Mouse (Mus musculus): ENCODE measurements around the gene Wdr35. TPM values are rescaled to one million over a fixed set of nuclear protein-coding genes. Genes with fewer than 3 reads are reported as not detected.

Wdr35 gene
- polyA plus RNA-seq, 1 experiment from 2014 or later = 1.6 TPM

DNA sequence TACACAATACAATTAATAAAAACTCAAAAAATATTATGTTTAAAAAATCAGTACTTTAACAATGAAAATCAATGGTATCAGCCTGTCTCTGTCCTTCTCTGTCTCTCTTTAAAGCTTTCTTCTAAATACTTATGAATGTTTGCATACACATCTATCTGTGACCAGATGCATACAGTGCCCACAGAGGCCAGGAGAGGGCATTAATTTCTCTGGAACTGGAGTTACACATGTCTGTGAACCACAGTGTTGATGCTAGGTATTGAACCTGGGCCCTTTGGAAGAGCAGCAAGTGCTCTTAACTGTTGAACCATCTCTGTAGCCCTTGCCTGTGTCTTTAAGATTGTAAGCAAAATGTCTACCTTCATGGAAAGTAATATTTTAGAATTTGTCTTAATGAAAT is 59.4 kb downstream of the Wdr35 start:
- Histone ChIP-seq H3K36me3 (no peaks in the 10 kb centered on the region), H3K9ac (no peak overlapping the region), H3K27me3 (no peaks in the 10 kb centered on the region), H3K4me1 (replicated peaks) (peaks cover 11% of the 10 kb centered on the region; the same call in 1 of the 2 replicates), H3K27ac (no peak overlapping the region), H3K4me2 (no peak overlapping the region), H3K4me3 (replicated peaks) (no peak overlapping the region), H3K9me3 (replicated peaks) (no peaks in the 10 kb centered on the region)
- DNase-seq (no peak), ATAC-seq (ENCODE audit: low read depth) (no peak)

DNA sequence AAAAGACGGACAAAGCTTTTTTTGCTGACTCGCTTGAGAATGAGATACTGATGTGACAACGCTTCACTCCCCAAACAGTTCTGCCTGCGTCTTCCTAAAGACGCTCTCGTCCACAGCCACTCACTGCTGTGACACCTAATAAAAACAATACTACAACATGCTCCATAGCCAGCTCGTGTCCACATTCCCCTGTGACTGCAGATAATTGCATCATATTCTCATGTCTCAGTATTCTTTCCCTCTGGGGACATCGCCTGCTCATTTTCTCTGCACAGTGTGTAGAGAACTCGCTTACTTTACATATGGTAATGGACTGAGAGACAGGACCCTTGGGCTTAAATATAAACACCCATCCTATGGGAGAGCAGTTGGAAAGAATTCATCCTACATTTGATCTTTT is 62.7 kb downstream of the Wdr35 start:
- WGBS (ENCODE audit: insufficient replicate concordance) = 81% methylated on average over 9 of the region's 9 CpGs
- Histone ChIP-seq H3K4me2 (no peak overlapping the region), H3K4me1 (replicated peaks) (no peaks in the 10 kb centered on the region), H3K9me3 (replicated peaks) (no peaks in the 10 kb centered on the region), H3K27ac (no peak overlapping the region), H3K9ac (no peak overlapping the region), H3K36me3 (no peaks in the 10 kb centered on the region), H3K4me3 (replicated peaks) (no peak overlapping the region), H3K27me3 (no peaks in the 10 kb centered on the region)
- ATAC-seq (ENCODE audit: low read depth) (no peak), DNase-seq (no peak)

DNA sequence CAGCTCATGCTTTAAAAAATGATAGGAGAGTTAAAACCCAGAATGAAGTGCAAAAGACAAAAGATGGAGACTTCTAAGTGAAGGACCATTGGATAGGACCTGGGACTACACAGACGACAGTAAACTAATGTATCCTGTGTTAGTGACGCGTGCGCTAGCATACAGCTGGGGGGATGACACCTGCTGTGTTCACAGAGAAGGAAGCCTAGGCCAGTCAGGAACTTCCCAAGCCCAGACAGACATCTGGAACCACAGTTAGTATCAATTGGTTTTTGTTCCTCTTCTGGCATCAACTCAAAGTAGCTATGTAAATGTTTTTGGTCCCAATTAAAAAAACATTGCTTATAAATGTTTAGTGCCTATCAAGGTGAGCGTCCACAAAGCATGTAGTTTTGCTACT is 66.5 kb downstream of the Wdr35 start:
- no peak overlapping the region for H3K4me3 ChIP-seq (replicated peaks)
- WGBS (ENCODE audit: insufficient replicate concordance) = 77% methylated on average over 5 of the region's 5 CpGs
- ATAC-seq (ENCODE audit: low read depth) = no peak
- H3K27me3 ChIP-seq = no peaks in the 10 kb centered on the region
- H3K9me3 ChIP-seq (replicated peaks) = no peaks in the 10 kb centered on the region
- no peak overlapping the region for H3K9ac ChIP-seq
- no peak overlapping the region for H3K27ac ChIP-seq
- no peaks in the 10 kb centered on the region for H3K36me3 ChIP-seq
- no peak overlapping the region for H3K4me2 ChIP-seq
- DNase-seq = no peak
- no peaks in the 10 kb centered on the region for H3K4me1 ChIP-seq (replicated peaks)

DNA sequence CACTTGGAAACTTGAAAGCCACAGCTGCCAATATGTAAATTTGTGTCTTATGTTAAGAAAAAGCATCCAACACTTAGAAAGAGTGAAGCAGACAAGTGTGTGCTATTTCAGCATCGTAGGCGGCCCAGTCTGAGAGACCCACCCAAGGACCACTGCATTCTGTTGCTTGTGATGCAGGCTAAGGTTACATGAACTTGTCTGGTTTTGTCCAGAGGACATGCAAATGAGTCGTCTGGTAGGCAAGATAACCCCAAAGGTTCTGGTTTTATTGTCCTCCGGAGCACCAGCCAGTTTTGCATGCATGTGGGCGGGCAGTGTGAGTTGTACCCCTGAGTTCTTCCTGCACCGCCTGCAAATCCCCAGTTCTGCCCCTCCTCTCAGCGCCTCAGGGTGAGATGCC is 67.0 kb downstream of the Wdr35 start:
- Histone ChIP-seq H3K36me3 (no peaks in the 10 kb centered on the region), H3K27me3 (no peaks in the 10 kb centered on the region), H3K4me1 (replicated peaks) (no peaks in the 10 kb centered on the region; the same call in 1 of the 2 replicates), H3K4me3 (replicated peaks) (no peak overlapping the region), H3K9ac (no peak overlapping the region), H3K4me2 (no peak overlapping the region), H3K9me3 (replicated peaks) (no peaks in the 10 kb centered on the region), H3K27ac (no peak overlapping the region)
- 59% methylated on average over 7 of the region's 7 CpGs for WGBS (ENCODE audit: insufficient replicate concordance)
- ATAC-seq (ENCODE audit: low read depth) (no peak), DNase-seq (no peak)

DNA sequence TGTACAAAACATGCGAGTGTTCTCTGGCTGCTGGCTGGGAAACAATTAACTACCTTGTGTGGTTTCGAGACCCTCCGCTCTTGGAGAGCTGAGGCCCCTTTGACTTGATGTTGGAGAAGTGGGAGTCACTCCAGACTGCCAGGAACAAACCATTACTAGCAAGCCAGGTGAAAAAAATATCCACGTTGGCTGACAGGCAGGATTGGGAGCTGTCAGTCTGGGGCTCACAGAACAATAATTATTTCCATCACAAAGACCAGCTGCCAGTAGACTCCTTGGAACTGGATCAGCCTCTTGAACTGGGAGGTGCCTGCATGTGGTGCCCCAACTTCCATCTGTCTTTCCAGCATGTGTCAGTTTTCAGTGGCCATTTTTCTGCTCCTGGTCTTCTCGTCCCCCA is 68.6 kb downstream of the Wdr35 start:
- 73% methylated on average over 5 of the region's 5 CpGs for WGBS (ENCODE audit: insufficient replicate concordance)
- peaks cover 2% of the 10 kb centered on the region; the same call in 1 of the 2 replicates for H3K4me1 ChIP-seq (replicated peaks)
- H3K4me2 ChIP-seq = no peak overlapping the region
- no peaks in the 10 kb centered on the region for H3K27me3 ChIP-seq
- no peak overlapping the region for H3K9ac ChIP-seq
- ATAC-seq (ENCODE audit: low read depth) (no peak), DNase-seq (no peak)
- H3K9me3 ChIP-seq (replicated peaks) = no peaks in the 10 kb centered on the region
- H3K36me3 ChIP-seq = no peaks in the 10 kb centered on the region
- no peak overlapping the region for H3K4me3 ChIP-seq (replicated peaks)
- no peak overlapping the region for H3K27ac ChIP-seq

DNA sequence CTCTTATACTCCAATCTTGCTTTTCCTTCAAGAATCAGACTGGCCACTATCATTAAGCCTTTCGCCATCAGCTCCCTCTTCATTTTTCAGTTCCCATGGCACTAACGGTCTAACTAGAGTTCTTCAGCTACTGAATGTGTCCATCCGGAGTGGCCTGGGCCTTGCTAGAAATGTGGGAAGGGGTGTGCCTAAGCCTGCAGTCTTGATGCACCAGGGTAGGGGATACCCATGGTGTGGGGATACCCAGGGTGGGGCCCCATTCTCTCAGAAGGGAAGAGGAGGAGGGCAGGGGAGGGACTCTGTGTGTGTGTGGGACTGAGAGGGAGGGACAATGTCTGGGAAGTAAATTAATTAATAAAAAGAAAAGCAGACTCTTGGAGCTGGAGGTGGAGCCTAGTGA is 69.1 kb downstream of the Wdr35 start:
- Histone ChIP-seq H3K9ac (no peak overlapping the region), H3K4me1 (replicated peaks) (peaks cover 2% of the 10 kb centered on the region; the same call in 1 of the 2 replicates), H3K27me3 (no peaks in the 10 kb centered on the region), H3K27ac (no peak overlapping the region), H3K9me3 (replicated peaks) (no peaks in the 10 kb centered on the region), H3K4me3 (replicated peaks) (no peak overlapping the region), H3K36me3 (no peaks in the 10 kb centered on the region), H3K4me2 (no peak overlapping the region)
- WGBS (ENCODE audit: insufficient replicate concordance) = 73% methylated on average over 3 of the region's 3 CpGs
- ATAC-seq (ENCODE audit: low read depth) = no peak
- no peak for DNase-seq

DNA sequence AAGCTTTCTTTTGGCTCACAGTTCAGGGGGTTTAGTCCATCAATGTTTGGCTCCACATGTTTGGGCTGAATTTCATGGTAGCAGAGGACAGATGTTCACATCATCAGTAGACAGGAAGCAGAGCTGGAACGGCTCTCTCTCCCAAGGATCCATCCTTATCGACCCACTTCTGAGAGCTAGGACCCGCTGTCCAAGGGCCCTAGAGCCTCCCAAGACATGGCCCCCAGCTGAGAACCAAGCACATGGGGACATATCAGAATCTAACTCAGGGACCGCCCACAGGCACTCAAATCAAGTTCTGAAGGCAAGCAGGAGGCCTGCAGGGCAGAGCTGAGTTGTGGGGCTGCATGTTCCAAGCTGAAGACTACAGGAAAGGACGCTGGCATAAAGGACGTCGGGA is 71.0 kb downstream of the Wdr35 start:
- ATAC-seq (ENCODE audit: low read depth) = no peak
- Histone ChIP-seq H3K36me3 (no peaks in the 10 kb centered on the region), H3K27ac (no peak overlapping the region), H3K9ac (no peak overlapping the region), H3K27me3 (no peaks in the 10 kb centered on the region), H3K4me1 (replicated peaks) (peaks cover 2% of the 10 kb centered on the region; the same call in 1 of the 2 replicates), H3K9me3 (replicated peaks) (no peaks in the 10 kb centered on the region), H3K4me3 (replicated peaks) (no peak overlapping the region), H3K4me2 (no peak overlapping the region)
- no peak for DNase-seq
- 76% methylated on average over 7 of the region's 7 CpGs for WGBS (ENCODE audit: insufficient replicate concordance)

DNA sequence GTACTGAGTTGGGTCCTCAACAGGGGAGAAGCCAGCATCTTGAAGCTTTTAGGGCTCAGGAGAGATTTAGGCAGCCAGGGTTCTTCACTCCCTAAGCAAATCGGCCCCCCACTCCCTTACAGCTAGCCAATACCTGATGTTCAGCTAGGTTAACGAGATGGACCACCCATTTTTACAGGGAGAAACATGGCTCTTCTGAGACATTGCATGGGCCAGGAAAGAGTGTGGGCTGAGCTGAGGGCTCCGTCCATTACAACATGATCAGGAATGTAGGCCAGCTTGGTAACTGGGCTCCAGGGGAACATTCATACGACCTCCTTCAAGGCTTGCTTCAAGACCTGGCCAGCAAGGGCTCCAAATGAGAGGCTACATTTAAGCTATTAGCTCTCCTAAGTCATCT is 73.0 kb downstream of the Wdr35 start:
- no peak for ATAC-seq (ENCODE audit: low read depth)
- Histone ChIP-seq H3K4me1 (replicated peaks) (peaks cover 2% of the 10 kb centered on the region; the same call in 1 of the 2 replicates), H3K27ac (no peak overlapping the region), H3K27me3 (no peaks in the 10 kb centered on the region), H3K36me3 (no peaks in the 10 kb centered on the region), H3K9me3 (replicated peaks) (no peaks in the 10 kb centered on the region), H3K9ac (no peak overlapping the region), H3K4me3 (replicated peaks) (no peak overlapping the region), H3K4me2 (no peak overlapping the region)
- DNase-seq = no peak
- 63% methylated on average over 4 of the region's 4 CpGs for WGBS (ENCODE audit: insufficient replicate concordance)

DNA sequence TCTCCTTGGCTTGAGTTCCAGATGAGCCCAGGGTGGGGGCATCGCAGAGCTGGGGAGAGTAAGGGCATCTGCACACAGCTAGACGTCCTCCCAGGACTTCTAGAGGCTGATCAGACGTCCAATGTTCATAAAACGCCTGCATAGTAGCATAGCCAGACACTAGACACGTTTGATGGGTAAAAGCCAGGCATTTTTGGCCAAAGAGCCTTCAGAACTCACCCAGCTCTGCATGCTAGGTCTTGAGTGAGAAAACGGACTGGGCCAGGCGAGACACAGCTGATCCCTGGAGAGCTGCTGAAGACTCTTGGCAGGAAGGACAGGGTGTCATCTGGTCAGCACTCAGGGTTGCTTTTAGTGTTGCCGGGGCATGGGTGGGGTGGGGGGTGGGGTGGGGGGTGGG is 74.4 kb downstream of the Wdr35 start:
- H3K36me3 ChIP-seq = no peaks in the 10 kb centered on the region
- peaks cover 2% of the 10 kb centered on the region; the same call in 1 of the 2 replicates for H3K4me1 ChIP-seq (replicated peaks)
- ATAC-seq (ENCODE audit: low read depth) (no peak), DNase-seq (no peak)
- H3K9me3 ChIP-seq (replicated peaks) = no peaks in the 10 kb centered on the region
- no peak overlapping the region for H3K27ac ChIP-seq
- H3K9ac ChIP-seq = no peak overlapping the region
- no peak overlapping the region for H3K4me3 ChIP-seq (replicated peaks)
- H3K27me3 ChIP-seq = no peaks in the 10 kb centered on the region
- 40% methylated on average over 8 of the region's 8 CpGs for WGBS (ENCODE audit: insufficient replicate concordance)
- no peak overlapping the region for H3K4me2 ChIP-seq

DNA sequence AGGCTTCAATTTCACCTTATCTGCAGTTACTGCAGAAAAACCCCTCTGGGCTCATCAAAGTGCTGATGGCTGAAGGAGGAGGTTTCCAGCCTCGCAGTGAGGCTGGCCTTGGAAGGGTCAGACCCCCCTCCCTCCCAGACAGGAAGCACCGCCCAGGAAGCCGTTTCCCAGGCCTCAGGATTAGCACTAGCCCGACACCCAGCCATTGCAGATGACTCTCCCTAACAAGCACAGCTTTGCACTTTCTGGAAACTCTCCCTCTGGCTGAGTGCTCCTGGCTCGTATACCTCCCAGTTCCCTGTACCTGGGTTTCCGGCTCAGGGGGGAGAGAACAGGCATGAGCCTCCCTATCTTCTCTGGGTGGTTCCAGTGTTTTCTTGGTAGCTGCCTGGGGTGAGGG is 77.1 kb downstream of the Wdr35 start:
- no peaks in the 10 kb centered on the region for H3K36me3 ChIP-seq
- 15% methylated on average over 6 of the region's 6 CpGs for WGBS (ENCODE audit: insufficient replicate concordance)
- no peak overlapping the region for H3K4me3 ChIP-seq (replicated peaks)
- no peaks in the 10 kb centered on the region for H3K27me3 ChIP-seq
- H3K9me3 ChIP-seq (replicated peaks) = no peaks in the 10 kb centered on the region
- DNase-seq (no peak), ATAC-seq (ENCODE audit: low read depth) (no peak)
- H3K4me1 ChIP-seq (replicated peaks) = 0 out of 2 replicates have a peak, but pooled peaks cover 2% of the 10 kb centered on the region
- H3K4me2 ChIP-seq = no peak overlapping the region
- H3K27ac ChIP-seq = no peak overlapping the region
- H3K9ac ChIP-seq = no peak overlapping the region

DNA sequence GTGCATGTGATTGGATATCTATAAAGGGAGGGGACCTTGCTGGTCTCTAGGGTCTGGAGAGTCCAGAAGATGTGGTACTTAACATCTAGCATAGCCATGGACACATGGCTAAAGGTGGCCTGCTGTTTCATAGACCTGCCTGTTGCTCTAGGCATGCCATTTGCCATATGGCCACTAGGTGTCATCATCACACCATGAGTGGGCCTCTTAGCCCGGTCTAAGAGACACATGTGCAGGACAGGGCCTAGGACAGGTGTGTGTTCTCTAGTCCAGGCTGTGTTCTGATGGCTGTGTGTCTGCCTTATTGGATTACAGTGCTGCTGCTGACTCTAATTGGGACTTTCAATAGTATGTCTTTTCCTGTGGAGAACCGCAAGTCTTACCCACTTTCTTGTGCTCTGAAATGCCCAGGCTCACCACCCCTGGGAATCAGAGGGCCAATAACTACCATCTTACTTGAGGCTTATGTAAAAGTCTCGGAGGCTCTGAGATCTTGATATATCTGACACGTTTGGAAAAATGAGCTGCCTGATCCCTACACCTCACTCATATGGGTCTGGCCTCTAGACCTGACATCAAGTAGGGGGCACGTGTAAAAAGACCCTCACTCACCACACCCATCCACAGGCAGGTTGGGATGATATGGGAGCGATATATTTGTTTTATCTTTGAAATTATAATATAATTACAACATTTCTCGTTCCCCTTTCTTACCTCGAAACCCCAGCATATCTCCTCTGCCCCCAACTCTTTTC is 78.6 kb downstream of the Wdr35 start:
- H3K9ac ChIP-seq = no peak overlapping the region
- H3K4me1 ChIP-seq (replicated peaks) = no peaks in the 10 kb centered on the region
- 46% methylated on average over 8 of the region's 8 CpGs for WGBS (ENCODE audit: insufficient replicate concordance)
- no peaks in the 10 kb centered on the region for H3K9me3 ChIP-seq (replicated peaks)
- H3K36me3 ChIP-seq = no peaks in the 10 kb centered on the region
- no peak overlapping the region for H3K27ac ChIP-seq
- H3K4me2 ChIP-seq = no peak overlapping the region
- DNase-seq (peak; percentile 42), ATAC-seq (ENCODE audit: low read depth) (peak; percentile 71)
- H3K27me3 ChIP-seq = no peaks in the 10 kb centered on the region
- H3K4me3 ChIP-seq (replicated peaks) = no peak overlapping the region

DNA sequence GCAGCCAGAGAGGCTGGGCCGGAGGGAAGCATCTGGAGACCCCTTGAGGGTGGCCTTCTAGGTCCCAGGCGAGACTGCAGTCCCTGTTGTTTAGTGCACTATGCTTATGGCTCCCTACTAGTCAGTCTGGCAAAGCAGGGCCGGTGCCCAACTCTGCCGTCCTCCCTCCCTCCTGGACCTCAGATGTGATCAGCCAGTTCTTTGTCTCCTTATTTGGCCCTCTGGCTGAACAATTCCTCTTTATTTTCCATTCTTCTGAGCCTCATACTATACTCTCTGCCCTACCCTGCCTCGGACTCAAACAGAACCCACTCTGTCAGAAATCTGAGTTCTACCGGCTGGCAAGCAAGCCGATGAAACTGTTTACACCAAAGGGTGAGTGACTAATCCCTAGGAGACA is 79.7 kb downstream of the Wdr35 start:
- H3K9ac ChIP-seq = no peak overlapping the region
- DNase-seq = no peak
- no peak overlapping the region for H3K4me3 ChIP-seq (replicated peaks)
- no peak overlapping the region for H3K4me2 ChIP-seq
- 61% methylated on average over 7 of the region's 7 CpGs for WGBS (ENCODE audit: insufficient replicate concordance)
- no peaks in the 10 kb centered on the region for H3K36me3 ChIP-seq
- H3K27me3 ChIP-seq = no peaks in the 10 kb centered on the region
- no peak overlapping the region for H3K27ac ChIP-seq
- ATAC-seq (ENCODE audit: low read depth) = no peak
- H3K9me3 ChIP-seq (replicated peaks) = no peaks in the 10 kb centered on the region
- H3K4me1 ChIP-seq (replicated peaks) = no peaks in the 10 kb centered on the region
